Mouse (Mus musculus): ENCODE data around the gene F2rl2. TPM values are rescaled to one million over a fixed set of nuclear protein-coding genes. Genes with fewer than 3 reads are reported as not detected.

Gene F2rl2
- total RNA-seq, 2 experiments from 2014 or later = 0.20 to 0.27 TPM

DNA sequence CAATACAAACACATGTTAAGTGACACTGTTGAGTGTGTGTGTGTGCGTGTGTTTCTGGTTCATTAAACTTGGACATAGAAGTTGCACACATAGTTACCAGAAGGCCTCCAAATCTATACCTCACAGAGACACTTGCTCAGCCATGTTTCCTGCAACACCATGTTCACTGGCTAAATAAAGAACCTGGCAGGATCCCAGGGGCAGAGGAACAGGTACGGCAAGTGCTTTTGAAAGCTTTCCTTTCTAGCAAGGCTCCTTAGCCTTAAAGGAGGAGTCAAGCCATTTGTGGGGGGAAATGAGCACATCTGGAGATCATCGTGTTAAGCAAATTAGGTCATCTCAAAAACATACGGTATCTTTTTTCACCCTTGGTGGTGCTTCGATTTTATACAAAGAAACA, 6.7 kb downstream of the F2rl2 start:
- no peak for DNase-seq

GRCm38 (mm10) chr13:95705589-95705988, 8.9 kb downstream of the F2rl2 start:
- DNase-seq = no peak

DNA sequence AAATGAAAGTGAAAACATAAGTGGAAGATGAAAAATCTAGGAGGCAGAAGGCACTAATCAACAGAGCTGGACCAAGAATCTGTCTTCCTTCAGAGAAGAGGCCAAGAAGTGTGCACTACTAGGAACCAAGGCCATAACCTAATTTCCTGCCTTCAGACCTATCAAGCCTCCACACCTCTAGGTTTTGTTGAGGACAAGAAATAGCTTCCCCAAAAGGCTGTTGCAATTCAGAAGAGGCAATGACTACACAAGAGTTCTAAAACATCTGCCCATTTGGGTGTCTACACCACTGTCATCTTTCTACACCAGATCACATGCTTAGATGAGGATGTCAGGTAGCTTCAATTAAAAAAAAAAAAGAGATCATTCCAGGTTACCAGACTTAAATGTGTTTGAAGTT, 15.4 kb downstream of the F2rl2 start:
- DNase-seq = no peak

DNA sequence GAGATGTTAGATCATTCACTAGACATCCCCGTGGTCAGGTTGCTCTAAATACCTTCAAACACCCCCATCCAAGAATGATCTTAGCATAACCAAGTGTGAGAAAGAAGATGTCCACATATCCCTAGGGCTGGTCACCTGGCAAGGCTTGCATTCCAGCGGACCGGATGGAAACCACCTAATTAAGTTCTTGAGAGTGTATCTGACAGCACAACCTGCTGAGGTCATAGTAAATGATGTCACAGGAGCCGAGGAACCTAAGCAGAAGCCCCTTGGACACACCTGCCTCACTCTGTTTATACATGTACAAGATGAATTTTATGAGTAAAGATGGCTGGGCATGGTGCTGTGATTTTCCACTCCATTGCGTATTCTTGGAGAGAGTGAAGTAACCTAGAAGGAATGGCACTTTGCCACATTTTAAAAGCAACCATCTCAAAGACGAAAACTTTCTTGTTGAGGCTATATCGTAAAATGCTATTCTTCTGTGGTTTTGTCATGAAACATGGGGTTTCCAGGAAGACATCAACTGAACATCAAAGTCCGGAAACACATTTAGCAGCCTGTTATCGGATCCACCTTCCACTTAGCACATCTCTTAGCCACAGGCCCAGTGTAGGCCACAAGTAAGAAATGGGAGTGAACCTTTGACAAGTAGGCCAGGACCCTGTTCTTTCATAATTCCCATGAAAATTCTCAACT, 16.1 kb downstream of the F2rl2 start:
- no peak for DNase-seq

DNA sequence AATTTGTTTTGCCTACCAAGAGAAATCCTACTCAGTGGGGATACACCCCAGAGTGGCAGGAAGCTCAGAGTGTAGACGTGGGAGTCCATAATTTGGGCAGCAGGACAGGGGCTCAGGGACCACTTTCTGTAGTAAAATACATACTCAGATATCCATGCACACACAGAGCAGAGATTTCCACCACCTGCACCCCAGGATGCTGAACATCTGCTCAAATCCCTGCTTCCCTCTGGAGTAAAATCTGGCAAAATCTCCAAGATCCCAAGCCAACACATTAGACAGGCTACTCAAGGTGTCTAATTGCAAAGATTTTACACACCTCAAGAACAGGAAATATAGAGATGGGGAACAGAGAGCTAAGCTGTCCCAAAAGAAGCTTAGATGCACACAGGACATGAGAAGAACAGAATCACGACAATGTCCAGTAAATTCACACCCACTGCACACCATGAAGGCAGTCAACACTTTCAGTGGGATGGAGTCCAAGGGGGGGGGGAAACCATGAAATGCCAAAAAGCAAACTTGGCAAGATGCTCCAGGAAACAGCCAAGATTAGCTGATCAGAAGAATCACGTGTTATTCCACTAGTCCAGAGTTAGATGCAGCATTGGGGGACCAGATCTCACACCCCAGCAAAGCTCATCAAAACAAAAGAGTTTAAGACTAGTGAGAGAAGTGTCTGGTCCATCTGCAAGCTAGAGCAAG, 17.8 kb downstream of the F2rl2 start:
- DNase-seq = no peak

DNA sequence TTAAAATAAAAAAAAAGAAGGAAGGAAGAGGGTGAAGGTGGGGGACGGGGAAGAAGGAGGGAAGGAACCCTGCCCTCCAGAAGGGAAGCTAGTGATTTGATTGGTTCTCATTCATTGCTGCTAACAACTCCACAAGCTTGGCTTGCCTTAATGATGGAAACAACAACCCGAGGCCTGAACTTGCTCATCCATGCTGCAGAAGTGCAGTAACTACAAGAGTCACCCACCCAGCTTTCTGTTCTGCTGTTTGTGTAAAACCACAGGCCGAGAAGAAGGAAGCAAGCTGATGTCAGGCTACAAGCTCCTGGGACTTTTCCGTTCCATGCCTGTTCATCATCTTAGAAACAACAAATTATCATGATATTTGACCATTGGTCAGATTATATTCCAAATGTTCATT, 18.7 kb downstream of the F2rl2 start:
- DNase-seq = no peak

GRCm38 (mm10) chr13:95719320-95720232, 22.9 kb downstream of the F2rl2 start:
- peak; percentile 64 to 68 for DNase-seq

DNA sequence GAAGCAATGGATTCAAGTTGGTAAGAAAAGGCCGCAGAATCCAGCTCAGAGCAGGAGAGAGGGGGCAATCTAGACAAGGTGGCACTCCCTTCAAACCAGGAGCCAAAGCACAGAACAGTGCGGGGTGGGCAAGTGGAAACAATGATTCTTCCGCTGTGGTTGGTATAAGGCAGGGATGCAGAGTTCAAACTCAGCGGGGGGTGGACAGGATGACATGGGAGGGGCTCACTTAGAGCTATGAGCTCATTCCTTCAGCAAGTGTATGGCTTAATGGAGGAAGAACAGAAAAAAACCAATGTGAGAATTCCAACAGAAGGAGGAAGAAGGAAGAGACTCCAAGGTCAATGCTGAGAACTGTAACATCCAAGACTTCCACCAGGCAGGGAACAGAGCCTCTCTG, 33.8 kb downstream of the F2rl2 start:
- DNase-seq = no peak

- no peak for DNase-seq
These were observed 43.0 kb downstream of the F2rl2 start for GRCm38 (mm10) chr13:95739651-95740050.

- DNase-seq = no peak
These were observed 45.4 kb downstream of the F2rl2 start for GRCm38 (mm10) chr13:95741813-95742689.

DNA sequence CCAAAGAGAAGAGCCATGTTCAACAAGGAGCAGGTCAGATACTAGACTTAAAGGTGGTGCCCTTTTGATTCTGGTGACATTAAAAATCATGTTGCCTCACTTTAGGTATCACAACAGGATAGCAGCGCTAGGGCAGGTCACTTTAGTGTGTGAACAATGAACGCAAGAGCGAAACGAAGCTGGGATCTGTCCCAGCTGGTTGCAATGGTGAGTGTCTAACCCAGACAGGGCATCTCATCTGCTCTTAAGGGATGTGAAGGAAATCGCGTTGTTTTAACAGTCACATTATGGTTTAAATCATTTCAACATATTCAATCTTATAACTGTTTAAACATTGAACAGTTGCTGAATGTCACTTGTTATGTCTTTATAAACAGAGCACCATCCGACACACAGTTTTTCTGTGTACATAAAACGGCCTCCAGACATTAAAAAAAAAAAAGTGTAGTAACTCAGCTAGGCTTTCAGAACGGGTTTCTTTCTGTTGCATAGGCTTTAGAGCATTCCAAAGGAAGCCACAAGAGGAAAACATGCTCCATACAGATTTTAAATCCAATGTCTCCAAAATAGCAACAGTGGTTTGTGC, 46.3 kb downstream of the F2rl2 start:
- no peak for DNase-seq

DNA sequence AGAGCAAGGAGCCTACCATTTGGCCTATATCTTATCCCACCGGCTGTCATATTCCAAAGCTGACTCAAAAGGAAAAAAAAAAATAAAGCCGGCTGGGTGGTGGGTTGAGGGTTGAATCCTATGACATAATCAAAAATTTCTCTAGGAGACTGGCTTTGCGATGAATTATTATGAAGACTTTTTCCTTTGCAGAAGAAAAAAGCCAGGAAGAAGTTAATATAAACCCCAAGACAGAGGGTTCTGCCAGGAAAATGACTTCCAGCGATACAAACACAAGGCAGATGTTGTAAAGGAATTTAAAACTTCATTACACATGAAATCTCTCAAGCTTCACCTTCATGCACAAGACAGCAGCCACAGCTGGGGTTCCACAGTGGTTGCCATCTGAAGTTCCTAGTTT, 48.8 kb downstream of the F2rl2 start:
- no peak for DNase-seq

DNA sequence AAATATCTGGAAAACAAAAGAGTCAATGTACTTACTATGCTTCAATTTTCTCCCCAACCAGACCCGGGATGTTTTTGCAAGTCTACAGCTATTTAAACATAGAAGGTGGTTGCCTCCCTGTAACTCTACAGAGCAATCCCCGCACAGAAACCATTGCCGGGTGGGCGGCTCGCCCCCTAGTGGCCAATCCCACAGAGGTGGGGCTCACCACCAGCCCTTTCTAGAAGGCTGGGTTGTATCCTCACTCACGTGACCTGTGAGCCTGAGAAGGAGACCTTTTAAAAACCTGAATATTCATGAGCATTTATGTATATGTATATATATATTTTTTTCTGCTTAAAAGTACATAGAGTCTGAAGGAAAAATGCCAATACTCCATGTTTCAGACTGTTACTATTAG, 49.9 kb downstream of the F2rl2 start:
- DNase-seq = peak; percentile 33 to 34

- DNase-seq = no peak
These were observed 50.4 kb downstream of the F2rl2 start for GRCm38 (mm10) chr13:95747101-95747500.

- no peak for DNase-seq
These were observed 50.9 kb downstream of the F2rl2 start for GRCm38 (mm10) chr13:95747541-95747940.

Other genes starting within 250 kb of the F2rl2 start
- gene S100z, start 218.1 kb upstream of the F2rl2 start, total RNA-seq (2021) = not detected
- under 1 TPM in 1 of 2 experiments, not detected in 1; 0.30 TPM for gene F2rl1, start 171.6 kb upstream of the F2rl2 start, total RNA-seq (2021)
- 1 to 10 TPM; 4.9 to 5.6 TPM for gene F2r, start 78.4 kb upstream of the F2rl2 start, total RNA-seq (2021)
- 10 to 100 TPM; 86.9 to 92.4 TPM for gene Iqgap2, start 195.1 kb downstream of the F2rl2 start, total RNA-seq (2021)

Measured in layer of hippocampus, postnatal 36 days (tissue).